Mouse (Mus musculus): ENCODE results near the gene Stac3.

Gene Stac3

GRCm38 (mm10) chr10:127522088-127522581, 20.6 kb downstream of the Stac3 start, which contains the start of gene Shmt2:
Shmt2 (minus strand) TSS chr10:127522444.
- DNase-seq (ENCODE audit: extremely low spot score, low spot score): peak; percentile 89

GRCm38 (mm10) chr10:127524646-127525255, 23.3 kb downstream of the Stac3 start:
- DNase-seq (ENCODE audit: extremely low spot score, low spot score): peak; percentile 35

GRCm38 (mm10) chr10:127526048-127526447, 24.6 kb downstream of the Stac3 start:
- DNase-seq (ENCODE audit: extremely low spot score, low spot score): peak; percentile 26

GRCm38 (mm10) chr10:127526681-127527080, 25.2 kb downstream of the Stac3 start:
- DNase-seq (ENCODE audit: extremely low spot score, low spot score): peak; percentile 76

GRCm38 (mm10) chr10:127527481-127527880, 26.0 kb downstream of the Stac3 start:
- DNase-seq (ENCODE audit: extremely low spot score, low spot score): peak; percentile 64

GRCm38 (mm10) chr10:127530945-127531344, 29.5 kb downstream of the Stac3 start:
- DNase-seq (ENCODE audit: extremely low spot score, low spot score): peak; percentile 34

- DNase-seq (ENCODE audit: extremely low spot score, low spot score): peak; percentile 32
These were observed 30.1 kb downstream of the Stac3 start for GRCm38 (mm10) chr10:127531548-127531947.

- peak; percentile 49 for DNase-seq (ENCODE audit: extremely low spot score, low spot score)
These were observed 32.8 kb downstream of the Stac3 start, which contains the start of gene Nxph4 for GRCm38 (mm10) chr10:127534036-127534928. Nxph4 (minus strand) TSS chr10:127534559.

- peak; percentile 57 for DNase-seq (ENCODE audit: extremely low spot score, low spot score)
These were observed 33.5 kb downstream of the Stac3 start for GRCm38 (mm10) chr10:127534929-127535384.

- peak; percentile 49 for DNase-seq (ENCODE audit: extremely low spot score, low spot score)
These were observed 35.3 kb downstream of the Stac3 start for GRCm38 (mm10) chr10:127536586-127537314.

- DNase-seq (ENCODE audit: extremely low spot score, low spot score): peak; percentile 79
These were observed 36.5 kb downstream of the Stac3 start for GRCm38 (mm10) chr10:127537854-127538583.

GRCm38 (mm10) chr10:127541510-127541909, 40.0 kb downstream of the Stac3 start:
- DNase-seq (ENCODE audit: extremely low spot score, low spot score): no peak

- DNase-seq (ENCODE audit: extremely low spot score, low spot score): no peak
These were observed 40.6 kb downstream of the Stac3 start for GRCm38 (mm10) chr10:127542084-127542483.

- DNase-seq (ENCODE audit: extremely low spot score, low spot score): no peak
These were observed 41.2 kb downstream of the Stac3 start for GRCm38 (mm10) chr10:127542720-127543119.

- no peak for DNase-seq (ENCODE audit: extremely low spot score, low spot score)
These were observed 42.4 kb downstream of the Stac3 start for GRCm38 (mm10) chr10:127543916-127544315.

- no peak for DNase-seq (ENCODE audit: extremely low spot score, low spot score)
These were observed 42.9 kb downstream of the Stac3 start for GRCm38 (mm10) chr10:127544375-127544774.

GRCm38 (mm10) chr10:127546505-127546904, 45.0 kb downstream of the Stac3 start:
- DNase-seq (ENCODE audit: extremely low spot score, low spot score): no peak

GRCm38 (mm10) chr10:127548236-127548635, 46.8 kb downstream of the Stac3 start:
- DNase-seq (ENCODE audit: extremely low spot score, low spot score): no peak

GRCm38 (mm10) chr10:127549892-127550291, 48.4 kb downstream of the Stac3 start:
- no peak for DNase-seq (ENCODE audit: extremely low spot score, low spot score)

- DNase-seq (ENCODE audit: extremely low spot score, low spot score): peak; percentile 48
These were observed 54.2 kb downstream of the Stac3 start for GRCm38 (mm10) chr10:127555703-127556102.

GRCm38 (mm10) chr10:127557397-127557796, 55.9 kb downstream of the Stac3 start:
- no peak for DNase-seq (ENCODE audit: extremely low spot score, low spot score)

All from neural tube, embryonic 10.5 days (tissue).